Mouse (Mus musculus): ENCODE measurements around the gene Psapl1. TPM values are rescaled to one million over a fixed set of nuclear protein-coding genes. Genes with fewer than 3 reads are reported as not detected.

Gene Psapl1
- not detected for total RNA-seq (2021)

- intact Hi-C loops (cut with DNase I): no loop called here
- no peak for DNase-seq (ENCODE audit: extremely low spot score in 1 of 2, low spot score in 2 of 2)
Observed at GRCm38 (mm10) chr5:36203916-36204315, at the start of gene Psapl1. Gene Psapl1 (plus strand): TSS chr5:36204021.

- intact Hi-C loops (cut with DNase I): no loop called here
Observed at GRCm38 (mm10) chr5:36154879-36155485, 48.8 kb upstream of the Psapl1 start.

GRCm38 (mm10) chr5:36165424-36166302 is 38.2 kb upstream of the Psapl1 start:
- no peak for DNase-seq (ENCODE audit: extremely low spot score in 1 of 2, low spot score in 2 of 2)
- intact Hi-C loops (cut with DNase I): no loop called here

More at GRCm38 (mm10) chr5:36154879-36155485, 48.8 kb upstream of the Psapl1 start:
- no peak for DNase-seq (ENCODE audit: extremely low spot score in 1 of 2, low spot score in 2 of 2)

GRCm38 (mm10) chr5:36166346-36167013 is 37.3 kb upstream of the Psapl1 start:
- no peak for DNase-seq (ENCODE audit: extremely low spot score in 1 of 2, low spot score in 2 of 2)
- intact Hi-C loops (cut with DNase I): no loop called here

GRCm38 (mm10) chr5:36168963-36169650 is 34.7 kb upstream of the Psapl1 start:
- DNase-seq (ENCODE audit: extremely low spot score in 1 of 2, low spot score in 2 of 2): peak; percentile 36 to 53
- intact Hi-C loops (cut with DNase I): no loop called here

GRCm38 (mm10) chr5:36174569-36175115 is 29.2 kb upstream of the Psapl1 start:
- intact Hi-C loops (cut with DNase I): no loop called here
- DNase-seq (ENCODE audit: extremely low spot score in 1 of 2, low spot score in 2 of 2): no peak

- intact Hi-C loops (cut with DNase I): no loop called here
- DNase-seq (ENCODE audit: extremely low spot score in 1 of 2, low spot score in 2 of 2): no peak
Observed at GRCm38 (mm10) chr5:36176409-36176808, 27.4 kb upstream of the Psapl1 start.

- intact Hi-C loops (cut with DNase I): no loop called here
- DNase-seq (ENCODE audit: extremely low spot score in 1 of 2, low spot score in 2 of 2): no peak
Observed at GRCm38 (mm10) chr5:36176873-36177272, 26.9 kb upstream of the Psapl1 start.

GRCm38 (mm10) chr5:36178215-36178614 is 25.6 kb upstream of the Psapl1 start:
- no peak for DNase-seq (ENCODE audit: extremely low spot score in 1 of 2, low spot score in 2 of 2)

GRCm38 (mm10) chr5:36178785-36179184 is 25.0 kb upstream of the Psapl1 start:
- intact Hi-C loops (cut with DNase I): no loop called here
- DNase-seq (ENCODE audit: extremely low spot score in 1 of 2, low spot score in 2 of 2): no peak

More at GRCm38 (mm10) chr5:36178215-36178614, 25.6 kb upstream of the Psapl1 start:
- intact Hi-C loops (cut with DNase I): no loop called here

GRCm38 (mm10) chr5:36179708-36180107 is 24.1 kb upstream of the Psapl1 start:
- intact Hi-C loops (cut with DNase I): no loop called here
- no peak for DNase-seq (ENCODE audit: extremely low spot score in 1 of 2, low spot score in 2 of 2)

- intact Hi-C loops (cut with DNase I): no loop called here
- DNase-seq (ENCODE audit: extremely low spot score in 1 of 2, low spot score in 2 of 2): no peak
Observed at GRCm38 (mm10) chr5:36182326-36182725, 21.5 kb upstream of the Psapl1 start.

- intact Hi-C loops (cut with DNase I): no loop called here
- no peak for DNase-seq (ENCODE audit: extremely low spot score in 1 of 2, low spot score in 2 of 2)
Observed at GRCm38 (mm10) chr5:36186294-36187053, 17.3 kb upstream of the Psapl1 start.

- DNase-seq (ENCODE audit: extremely low spot score in 1 of 2, low spot score in 2 of 2): no peak
- intact Hi-C loops (cut with DNase I): no loop called here
Observed at GRCm38 (mm10) chr5:36188310-36188709, 15.5 kb upstream of the Psapl1 start.

GRCm38 (mm10) chr5:36191285-36191684 is 12.5 kb upstream of the Psapl1 start:
- DNase-seq (ENCODE audit: extremely low spot score in 1 of 2, low spot score in 2 of 2): no peak
- intact Hi-C loops (cut with DNase I): no loop called here

GRCm38 (mm10) chr5:36191876-36192275 is 11.9 kb upstream of the Psapl1 start:
- DNase-seq (ENCODE audit: extremely low spot score in 1 of 2, low spot score in 2 of 2): no peak
- intact Hi-C loops (cut with DNase I): no loop called here

GRCm38 (mm10) chr5:36192677-36193076 is 11.1 kb upstream of the Psapl1 start:
- no peak for DNase-seq (ENCODE audit: extremely low spot score in 1 of 2, low spot score in 2 of 2)
- intact Hi-C loops (cut with DNase I): no loop called here

GRCm38 (mm10) chr5:36194631-36195030 is 9.2 kb upstream of the Psapl1 start:
- intact Hi-C loops (cut with DNase I): no loop called here
- DNase-seq (ENCODE audit: extremely low spot score in 1 of 2, low spot score in 2 of 2): no peak
